Mouse (Mus musculus) brain, embryonic 14.5 days (tissue): ENCODE measurements at regions not wholly inside any gene's neighbourhood (a gene's known extent, or its start where the extent isn't known, plus 50 kb on each side); places are given as distances from the start of the nearest gene placed in this dataset.

Source experiments
- DNase-seq: peaks from one replicate; pipeline ENCODE4 v3.0.0-alpha.2; 2011; ENCODE audit warnings: low read depth
- CTCF ChIP-seq: fragments of 200-500 bp; IDR thresholded peaks from 2 replicates; pipeline ENCODE4 v1.5.1; 2012; ENCODE audit warnings: inconsistent platforms, mild to moderate bottlenecking, moderate library complexity, borderline replicate concordance; ENCODE audit not compliant: insufficient read depth, insufficient read length; ENCODE audit errors: extremely low read depth
- POLR2A ChIP-seq: fragments of 200-500 bp; IDR thresholded peaks from 2 replicates; pipeline ENCODE4 v1.6.1; 2012; ENCODE audit warnings: mild to moderate bottlenecking, inconsistent platforms, borderline replicate concordance; ENCODE audit not compliant: poor library complexity, insufficient read depth, insufficient read length, severe bottlenecking; ENCODE audit errors: extremely low read depth

- no peak for DNase-seq
- TF ChIP-seq CTCF (no peak), POLR2A (no peak)
Observed at GRCm38 (mm10) chr8:33139850-33140249, 288.7 kb upstream of the 5930422O12Rik start.

- TF ChIP-seq POLR2A (no peak), CTCF (no peak)
- peak; percentile 36 for DNase-seq
Observed at GRCm38 (mm10) chr8:33177642-33178041, 250.9 kb upstream of the 5930422O12Rik start.

- no peak for TF ChIP-seq CTCF
- TF ChIP-seq POLR2A: no peak
- peak; percentile 10 for DNase-seq
Observed at GRCm38 (mm10) chr8:33183029-33183428, 245.5 kb upstream of the 5930422O12Rik start.
